Mouse (Mus musculus) neural tube, embryonic 11.5 days (tissue): ENCODE results near the gene Poc1a. TPM values are rescaled to one million over a fixed set of nuclear protein-coding genes. Genes with fewer than 3 reads are reported as not detected.

Source experiments
- ATAC-seq: fragments of 200-750 bp; cut with Nextera tagmentation; 2 replicates; pipeline ENCODE4 v1.8.0; 2017; ENCODE audit warnings: moderate number of reproducible peaks, mild to moderate bottlenecking, moderate TSS enrichment, moderate library complexity; ENCODE audit not compliant: insufficient read depth, low FRiP score, low TSS enrichment
- DNase-seq: peaks from one replicate; pipeline ENCODE4 v3.0.0-alpha.2; 2015; ENCODE audit warnings: low spot score
- H3K27ac ChIP-seq: fragments of 300-500 bp; sonication (generic); 2 replicates; pipeline ENCODE4 v1.5.1; 2014; ENCODE audit warnings: low read depth, mild to moderate bottlenecking, low read length
- H3K27me3 ChIP-seq: fragments of 300-500 bp; sonication (generic); 2 replicates; pipeline ENCODE4 v1.6.1; 2014; ENCODE audit warnings: mild to moderate bottlenecking, low read length, mixed read lengths; ENCODE audit not compliant: control insufficient read depth, insufficient read depth
- H3K36me3 ChIP-seq: fragments of 300-500 bp; sonication (generic); 2 replicates; pipeline ENCODE4 v1.6.1; 2014; ENCODE audit warnings: mild to moderate bottlenecking, low read length, moderate library complexity, mixed read lengths; ENCODE audit not compliant: control insufficient read depth, insufficient read depth
- H3K4me1 ChIP-seq: fragments of 300-500 bp; sonication (generic); 2 replicates; pipeline ENCODE4 v1.6.1; 2014; ENCODE audit warnings: low read length, mixed read lengths; ENCODE audit not compliant: control insufficient read depth, insufficient read depth
- H3K4me2 ChIP-seq: fragments of 300-500 bp; sonication (generic); 2 replicates; pipeline ENCODE4 v1.6.1; 2014; ENCODE audit warnings: low read depth, mild to moderate bottlenecking, moderate library complexity
- H3K4me3 ChIP-seq: fragments of 300-500 bp; sonication (generic); 2 replicates; pipeline ENCODE4 v1.5.1; 2014; ENCODE audit warnings: low read depth, low read length
- H3K9ac ChIP-seq: fragments of 300-500 bp; sonication (generic); 2 replicates; pipeline ENCODE4 v1.6.1; 2014; ENCODE audit warnings: mild to moderate bottlenecking, low read length
- H3K9me3 ChIP-seq: fragments of 300-500 bp; sonication (generic); 2 replicates; pipeline ENCODE4 v1.6.1; 2016; ENCODE audit warnings: low read length; ENCODE audit not compliant: control insufficient read depth
- WGBS: fragments of 180-500 bp; shearing (Covaris S2); extraction: QIAGEN DNeasy Blood & Tissue Kit; methylation state at CpG from one replicate; pipeline ENCODE4 v1.1.7; 2014; 5-methylcytosine and 5-hydroxymethylcytosine counted together
- polyA plus RNA-seq: library from polyadenylated mRNA; unstranded; fragments of >200 nt; fragmentation: Nextera tagmentation; extraction: Ambion mirVana; gene quantifications from 2 replicates; pipeline ENCODE4 v1.2.1, GENCODE M21; 2014

The Poc1a gene
- polyA plus RNA-seq, 1 experiment from 2014 or later: 26.6 TPM

- WGBS: 66% methylated on average over 5 of the region's 5 CpGs
- no peaks in the 10 kb centered on the region for H3K36me3 ChIP-seq
- no peak overlapping the region for H3K9ac ChIP-seq
- H3K27me3 ChIP-seq: no peaks in the 10 kb centered on the region
- H3K9me3 ChIP-seq: no peaks in the 10 kb centered on the region
- ATAC-seq: no peak
- H3K4me2 ChIP-seq: no peak overlapping the region
- no peaks in the 10 kb centered on the region for H3K4me1 ChIP-seq
- H3K4me3 ChIP-seq: no peak overlapping the region
- no peak for DNase-seq
- no peak overlapping the region for H3K27ac ChIP-seq
Measured at GRCm38 (mm10) chr9:106258990-106259389, 21.9 kb upstream of the Poc1a start.

GRCm38 (mm10) chr9:106261058-106261457 lies 19.8 kb upstream of the Poc1a start:
- Histone ChIP-seq H3K9me3 (no peaks in the 10 kb centered on the region), H3K4me3 (no peak overlapping the region), H3K27ac (no peak overlapping the region), H3K4me2 (no peak overlapping the region), H3K27me3 (no peaks in the 10 kb centered on the region), H3K36me3 (no peaks in the 10 kb centered on the region), H3K9ac (no peak overlapping the region), H3K4me1 (no peaks in the 10 kb centered on the region)
- 84% methylated on average over 6 of the region's 6 CpGs for WGBS
- DNase-seq (no peak), ATAC-seq (no peak)

GRCm38 (mm10) chr9:106261491-106261890 lies 19.4 kb upstream of the Poc1a start:
- Histone ChIP-seq H3K9me3 (no peaks in the 10 kb centered on the region), H3K36me3 (no peaks in the 10 kb centered on the region), H3K9ac (no peak overlapping the region), H3K27ac (no peak overlapping the region), H3K4me1 (no peaks in the 10 kb centered on the region), H3K4me2 (no peak overlapping the region), H3K27me3 (no peaks in the 10 kb centered on the region), H3K4me3 (no peak overlapping the region)
- 83% methylated on average over 3 of the region's 3 CpGs for WGBS
- ATAC-seq (no peak), DNase-seq (no peak)

- no peak overlapping the region for H3K4me3 ChIP-seq
- no peak overlapping the region for H3K4me2 ChIP-seq
- H3K27me3 ChIP-seq: no peaks in the 10 kb centered on the region
- no peaks in the 10 kb centered on the region for H3K36me3 ChIP-seq
- DNase-seq: no peak
- 82% methylated on average over 3 of the region's 3 CpGs for WGBS
- ATAC-seq: no peak
- no peak overlapping the region for H3K9ac ChIP-seq
- H3K4me1 ChIP-seq: no peaks in the 10 kb centered on the region
- no peaks in the 10 kb centered on the region for H3K9me3 ChIP-seq
- H3K27ac ChIP-seq: no peak overlapping the region
Measured at GRCm38 (mm10) chr9:106262075-106262474, 18.8 kb upstream of the Poc1a start.

GRCm38 (mm10) chr9:106263381-106263924 lies 17.4 kb upstream of the Poc1a start:
- WGBS: 85% methylated on average over 9 of the region's 9 CpGs
- ATAC-seq: no peak

GRCm38 (mm10) chr9:106265358-106266075 lies 15.3 kb upstream of the Poc1a start:
- no peak for ATAC-seq
- 87% methylated on average over 12 of the region's 12 CpGs for WGBS
- H3K4me1 ChIP-seq: no peaks in the 10 kb centered on the region

More at GRCm38 (mm10) chr9:106263381-106263924, 17.4 kb upstream of the Poc1a start:
- Histone ChIP-seq H3K4me3 (no peak overlapping the region), H3K4me1 (no peaks in the 10 kb centered on the region), H3K27ac (no peak overlapping the region), H3K9me3 (no peaks in the 10 kb centered on the region), H3K4me2 (no peak overlapping the region), H3K36me3 (no peaks in the 10 kb centered on the region), H3K9ac (no peak overlapping the region), H3K27me3 (no peaks in the 10 kb centered on the region)
- DNase-seq: no peak

GRCm38 (mm10) chr9:106266936-106267657 lies 13.8 kb upstream of the Poc1a start:
- Histone ChIP-seq H3K27ac (no peak overlapping the region), H3K4me2 (no peak overlapping the region), H3K9ac (no peak overlapping the region), H3K27me3 (no peaks in the 10 kb centered on the region), H3K4me1 (no peaks in the 10 kb centered on the region), H3K9me3 (no peaks in the 10 kb centered on the region), H3K4me3 (no peak overlapping the region), H3K36me3 (no peaks in the 10 kb centered on the region)
- DNase-seq: no peak
- ATAC-seq: no peak
- WGBS: 74% methylated on average over 2 of the region's 2 CpGs

More at GRCm38 (mm10) chr9:106265358-106266075, 15.3 kb upstream of the Poc1a start:
- Histone ChIP-seq H3K4me3 (no peak overlapping the region), H3K27me3 (no peaks in the 10 kb centered on the region), H3K9ac (no peak overlapping the region), H3K9me3 (no peaks in the 10 kb centered on the region), H3K27ac (no peak overlapping the region), H3K36me3 (no peaks in the 10 kb centered on the region), H3K4me2 (no peak overlapping the region)
- no peak for DNase-seq

- ATAC-seq: no peak
- Histone ChIP-seq H3K36me3 (no peaks in the 10 kb centered on the region), H3K9ac (no peak overlapping the region), H3K27me3 (no peaks in the 10 kb centered on the region), H3K27ac (no peak overlapping the region), H3K4me2 (no peak overlapping the region), H3K4me1 (no peaks in the 10 kb centered on the region), H3K9me3 (no peaks in the 10 kb centered on the region), H3K4me3 (no peak overlapping the region)
- no peak for DNase-seq
- WGBS: 49% methylated on average over 4 of the region's 4 CpGs
Measured at GRCm38 (mm10) chr9:106268421-106268820, 12.4 kb upstream of the Poc1a start.
